Mouse (Mus musculus): ENCODE results near the gene Taf13.

Gene Taf13

GRCm38 (mm10) chr3:108572309-108573010 is 962 bp downstream of the Taf13 start:
- DNase-seq (ENCODE audit: low spot score): no peak

- no peak for DNase-seq (ENCODE audit: low spot score)
Measured at GRCm38 (mm10) chr3:108574018-108574417, 2.5 kb downstream of the Taf13 start.

- no peak for DNase-seq (ENCODE audit: low spot score)
Measured at GRCm38 (mm10) chr3:108584580-108584979, 13.1 kb downstream of the Taf13 start.

- no peak for DNase-seq (ENCODE audit: low spot score)
Measured at GRCm38 (mm10) chr3:108588446-108588845, 16.9 kb downstream of the Taf13 start.

GRCm38 (mm10) chr3:108590786-108591529 is 19.5 kb downstream of the Taf13 start, which contains the start of gene Wdr47:
Wdr47 (plus strand) TSS chr3:108591279.
- peak; percentile 94 for DNase-seq (ENCODE audit: low spot score)

GRCm38 (mm10) chr3:108591530-108592522 is 20.3 kb downstream of the Taf13 start:
- no peak for DNase-seq (ENCODE audit: low spot score)

GRCm38 (mm10) chr3:108608906-108609305 is 37.4 kb downstream of the Taf13 start:
- no peak for DNase-seq (ENCODE audit: low spot score)
